ENCODE assay signal across 33 mouse cellular contexts in the genomic region with DNA sequence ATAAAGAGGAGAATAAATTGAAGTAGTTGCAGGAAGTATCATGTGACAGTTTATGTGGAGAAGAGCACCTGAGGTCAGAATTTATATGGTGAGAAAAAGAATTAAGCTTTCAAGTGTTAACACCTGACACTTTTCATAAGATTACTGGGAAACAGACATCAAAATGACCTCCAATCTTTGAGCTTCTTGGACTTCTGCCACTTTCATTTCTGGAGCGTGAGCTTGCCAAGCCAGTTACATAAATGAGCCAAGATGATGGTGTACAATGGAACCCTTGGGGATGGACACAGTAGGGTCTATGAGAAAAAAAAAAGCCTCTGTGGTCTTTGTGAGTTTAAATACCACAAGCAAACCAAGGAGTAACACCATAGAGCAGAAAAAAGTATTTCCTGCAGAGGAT.
A peak's percentile ranks its signal among the peaks of the same experiment; 100 is the strongest.
DNase-seq lines count a peak whose midpoint lies in the region; ATAC-seq lines count a peak whose summit lies in the region.
"Had no signal": no experiment of that assay in that cellular context is flagged by ENCODE, and none has a peak within 500 bp of the region (broad histone marks: within the 10 kb centered on the region; RNA-seq: fewer than 3 reads in every experiment).

No protein-coding gene starts in this region.

- no peak overlapping the region for H3K9ac ChIP-seq in forebrain, embryonic 14.5 days (ENCODE audit: low read length)
- no peak overlapping the region for H3K9ac ChIP-seq in forebrain, embryonic 11.5 days (ENCODE audit: low read length)
- H3K9ac ChIP-seq: embryonic facial prominence, embryonic 13.5 days; forebrain, embryonic 13.5 days; heart, embryonic 13.5 days; kidney, embryonic 15.5 days; limb, embryonic 15.5 days; liver, embryonic 13.5 days; neural tube, embryonic 12.5 days had no signal

- no peak overlapping the region for H3K4me2 ChIP-seq in forebrain, embryonic 14.5 days (ENCODE audit: low read length)
- H3K4me2 ChIP-seq in forebrain, embryonic 11.5 days (ENCODE audit: low read depth, low read length, severe bottlenecking): no peak overlapping the region
- H3K4me2 ChIP-seq: embryonic facial prominence, embryonic 13.5 days; forebrain, embryonic 13.5 days; heart, embryonic 13.5 days; kidney, embryonic 15.5 days; limb, embryonic 15.5 days; liver, embryonic 13.5 days; midbrain, embryonic 11.5 days; neural tube, embryonic 12.5 days had no signal

- H3K4me1 ChIP-seq in forebrain, embryonic 14.5 days (ENCODE audit: control insufficient read depth, insufficient read depth, low read length): no peaks in the 10 kb centered on the region
- H3K4me1 ChIP-seq in forebrain, embryonic 11.5 days (replicated peaks; ENCODE audit: control insufficient read depth, insufficient read depth, low read length): no peaks in the 10 kb centered on the region
- H3K4me1 ChIP-seq: embryonic facial prominence, embryonic 13.5 days; forebrain, embryonic 13.5 days; heart, embryonic 13.5 days; kidney, embryonic 15.5 days; limb, embryonic 10.5 days; limb, embryonic 15.5 days; liver, embryonic 13.5 days; neural tube, embryonic 12.5 days had no signal

- peak; percentile 7 for DNase-seq in adrenal gland, postnatal 14 days
- DNase-seq in adrenal gland, adult 18-20 months (ENCODE audit: low spot score in 2 of 2): no peak
- DNase-seq in forebrain, embryonic 14.5 days (ENCODE audit: low spot score): peak; percentile 12
- DNase-seq in forebrain, embryonic 11.5 days (ENCODE audit: low spot score): no peak
- peak; percentile 1 for DNase-seq in kidney, adult 9 months
- DNase-seq in kidney, postnatal 25 days: no peak
- peak; percentile 27 for DNase-seq in brain, adult 2 months (ENCODE audit: low read depth, low spot score)
- DNase-seq: cerebellum, adult 11-12 months; cerebellum, postnatal 36 days; embryo, embryonic 11 days; gastrocnemius, postnatal 14 days; kidney, adult 11 months; kidney, postnatal 36 days; liver, embryonic 13.5 days; lung, adult 18-20 months; lung, postnatal 10 days; right cerebral cortex, adult 18-20 months; spleen, adult 18-20 months; thymus, postnatal 14 days had no signal

- H3K27ac ChIP-seq in forebrain, embryonic 14.5 days (ENCODE audit: low read depth, low read length): no peak overlapping the region
- no peak overlapping the region for H3K27ac ChIP-seq in forebrain, embryonic 11.5 days (ENCODE audit: low read depth, low read length)
- H3K27ac ChIP-seq: embryonic facial prominence, embryonic 13.5 days; forebrain, embryonic 13.5 days; heart, embryonic 13.5 days; kidney, embryonic 15.5 days; limb, embryonic 10.5 days; limb, embryonic 15.5 days; liver, embryonic 13.5 days; neural tube, embryonic 12.5 days had no signal

- no peak overlapping the region for H3K4me3 ChIP-seq in forebrain, embryonic 14.5 days (ENCODE audit: low read depth, low read length)
- H3K4me3 ChIP-seq in forebrain, embryonic 11.5 days (ENCODE audit: low read depth, low read length): no peak overlapping the region
- H3K4me3 ChIP-seq: embryonic facial prominence, embryonic 13.5 days; erythroblast, embryonic 14.5 days; forebrain, embryonic 13.5 days; heart, embryonic 13.5 days; kidney, embryonic 15.5 days; limb, embryonic 10.5 days; limb, embryonic 15.5 days; liver, embryonic 13.5 days; myocyte; neural tube, embryonic 12.5 days had no signal

- WGBS in forebrain, embryonic 14.5 days: 77% methylated on average over 1 of the region's 1 CpGs
- WGBS in forebrain, embryonic 11.5 days: 89% methylated on average over 1 of the region's 1 CpGs

- H3K36me3 ChIP-seq in forebrain, embryonic 14.5 days (ENCODE audit: control insufficient read depth, insufficient read depth, low read length): no peaks in the 10 kb centered on the region
- H3K36me3 ChIP-seq in forebrain, embryonic 11.5 days (ENCODE audit: control insufficient read depth, insufficient read depth, low read length): no peaks in the 10 kb centered on the region
- H3K36me3 ChIP-seq: embryonic facial prominence, embryonic 13.5 days; G1E; heart, embryonic 13.5 days; kidney, embryonic 15.5 days; limb, embryonic 10.5 days; limb, embryonic 15.5 days; liver, embryonic 13.5 days; neural tube, embryonic 12.5 days had no signal

- ATAC-seq in forebrain, embryonic 14.5 days: no peak
- no peak for ATAC-seq in forebrain, embryonic 11.5 days (replicated peaks; ENCODE audit: low FRiP score)
- no peak for ATAC-seq in inflammation-experienced regulatory T-cells, adult 6 months
- ATAC-seq: forebrain, embryonic 13.5 days; midbrain, embryonic 16.5 days; Patski had no signal

- H3K27me3 ChIP-seq in forebrain, embryonic 14.5 days (replicated peaks; ENCODE audit: control insufficient read depth, insufficient read depth, low read length): no peaks in the 10 kb centered on the region
- H3K27me3 ChIP-seq in forebrain, embryonic 11.5 days (ENCODE audit: control insufficient read depth, insufficient read depth, low read length): no peaks in the 10 kb centered on the region
- H3K27me3 ChIP-seq: embryonic facial prominence, embryonic 13.5 days; forebrain, embryonic 13.5 days; heart, embryonic 13.5 days; kidney, embryonic 15.5 days; limb, embryonic 15.5 days; liver, embryonic 13.5 days; neural tube, embryonic 12.5 days had no signal

- no peaks in the 10 kb centered on the region for H3K9me3 ChIP-seq in forebrain, embryonic 14.5 days (replicated peaks; ENCODE audit: control insufficient read depth, low read length)
- no peaks in the 10 kb centered on the region for H3K9me3 ChIP-seq in forebrain, embryonic 11.5 days (ENCODE audit: control insufficient read depth, low read length)
- H3K9me3 ChIP-seq: embryonic facial prominence, embryonic 13.5 days; forebrain, embryonic 13.5 days; G1E; heart, embryonic 13.5 days; kidney, embryonic 15.5 days; limb, embryonic 10.5 days; limb, embryonic 15.5 days; liver, embryonic 13.5 days; neural tube, embryonic 12.5 days had no signal

Comparison
In these comparisons a context has a peak if more than half of its experiments do, and no peak if none do; other contexts are left out.
1. DNase-seq: peak in adrenal gland, postnatal 14 days (single experiment), forebrain, embryonic 14.5 days (single experiment), kidney, adult 9 months (single experiment) and brain, adult 2 months (single experiment); none in adrenal gland, adult 18-20 months (0 of 2), forebrain, embryonic 11.5 days (single experiment) and kidney, postnatal 25 days (0 of 2).